Mouse (Mus musculus) spleen, adult 2 months (tissue): ENCODE data around the gene Gm28035.

Source experiments
- CTCF ChIP-seq: fragments of 200-500 bp; IDR thresholded peaks from 2 replicates; pipeline ENCODE4 v1.5.1; 2011; ENCODE audit warnings: mild to moderate bottlenecking, inconsistent platforms; ENCODE audit not compliant: insufficient read depth, insufficient read length, insufficient replicate concordance; ENCODE audit errors: extremely low read depth
- POLR2A ChIP-seq: fragments of 200-500 bp; IDR thresholded peaks from 2 replicates; pipeline ENCODE4 v1.6.1; 2011; ENCODE audit warnings: low read depth, low read length, inconsistent platforms

GRCm38 (mm10) chr2:30212169-30212545 is 28.2 kb upstream of the Gm28035 start:
- TF ChIP-seq POLR2A (no peak), CTCF (no peak)
